Mouse (Mus musculus): ENCODE data around the gene Dmrt1.

Dmrt1 gene

DNA sequence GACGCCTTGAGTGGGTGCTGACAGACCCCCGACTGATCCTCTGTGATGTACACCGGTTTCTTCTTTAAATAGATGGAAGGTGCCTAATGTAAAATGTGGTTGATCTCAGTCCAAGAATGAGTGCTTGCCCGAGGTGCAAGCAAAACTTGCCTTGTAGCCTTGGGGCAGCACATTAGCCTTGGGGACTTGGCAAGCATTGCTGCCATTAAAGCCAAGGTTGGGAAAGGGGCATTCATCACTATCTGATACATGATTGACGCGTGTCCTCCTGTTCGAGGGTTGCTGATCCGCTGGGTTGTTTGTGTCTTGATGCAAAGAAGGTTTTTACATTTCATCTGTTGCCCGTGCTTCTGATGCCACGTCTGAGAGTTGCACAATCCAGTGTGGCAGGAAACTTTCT lies 69.0 kb downstream of the Dmrt1 start:
- DNase-seq = no peak

DNA sequence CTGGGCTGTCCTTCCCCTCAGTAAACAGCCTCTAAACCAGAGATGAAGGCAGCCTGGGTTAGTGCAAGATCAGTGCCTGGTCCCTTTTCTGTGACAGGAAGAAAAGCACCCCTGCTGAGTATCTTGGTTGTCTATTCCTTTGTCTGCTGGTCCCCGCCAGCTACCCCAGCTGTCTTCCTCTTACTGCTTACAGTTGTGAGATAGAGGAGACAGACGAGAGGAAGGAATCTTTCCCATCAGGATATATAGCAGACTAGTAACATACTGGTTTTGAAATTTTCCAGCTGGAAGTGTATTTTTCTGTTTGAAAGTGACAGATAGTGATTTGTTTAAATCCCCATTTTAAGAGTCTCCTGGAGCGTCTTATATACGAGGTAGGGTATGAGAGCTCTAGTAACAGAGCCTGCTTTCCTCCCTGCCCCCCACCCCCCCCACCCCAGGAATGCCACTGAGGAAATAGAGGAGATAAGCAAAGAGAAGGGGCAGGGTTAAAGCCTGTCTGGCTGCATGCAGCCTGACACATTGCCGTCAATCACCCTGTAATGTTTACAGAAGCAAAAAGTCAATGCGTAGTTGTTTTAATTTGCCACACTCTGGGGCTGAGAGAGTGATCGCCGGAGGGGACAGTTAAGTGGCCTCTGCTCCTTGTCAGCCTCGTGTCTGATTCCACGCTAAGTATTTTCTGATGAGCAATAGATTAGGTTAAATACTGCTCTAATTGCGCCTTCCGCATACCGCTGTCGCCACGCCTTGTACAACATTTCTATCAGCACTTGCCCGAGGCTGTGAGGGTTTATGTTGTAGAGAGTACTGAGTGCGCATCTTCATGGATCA lies 69.8 kb downstream of the Dmrt1 start:
- DNase-seq = peak; percentile 12

GRCm38 (mm10) chr19:25578358-25578757 lies 72.9 kb downstream of the Dmrt1 start:
- DNase-seq = no peak

- no peak for DNase-seq
These were observed 74.0 kb downstream of the Dmrt1 start for GRCm38 (mm10) chr19:25579440-25579839.

- DNase-seq = no peak
These were observed 92.4 kb downstream of the Dmrt1 start for GRCm38 (mm10) chr19:25597717-25598232.

- no peak for DNase-seq
These were observed 93.2 kb downstream of the Dmrt1 start for GRCm38 (mm10) chr19:25598626-25599025.

DNA sequence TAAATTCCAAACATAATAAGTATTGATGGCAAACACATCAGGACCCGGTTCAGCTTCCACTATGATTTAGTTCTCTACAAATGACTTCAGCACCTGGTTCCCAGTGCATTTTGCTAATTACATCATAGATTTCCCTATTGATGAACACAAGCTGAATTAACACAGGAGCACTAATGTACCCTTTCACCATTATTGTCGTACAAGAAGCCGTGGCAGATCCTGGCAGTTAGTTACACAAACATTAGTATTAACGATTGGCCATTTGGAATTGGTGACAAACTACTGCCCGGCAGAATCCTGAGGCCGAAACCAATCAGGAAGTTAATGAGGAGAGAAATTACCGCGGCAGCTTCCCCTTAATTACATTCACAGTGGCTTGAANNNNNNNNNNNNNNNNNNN lies 96.5 kb downstream of the Dmrt1 start:
- DNase-seq = no peak

GRCm38 (mm10) chr19:25607461-25608205 lies 102.2 kb downstream of the Dmrt1 start:
- DNase-seq = no peak

- no peak for DNase-seq
These were observed 102.8 kb downstream of the Dmrt1 start for GRCm38 (mm10) chr19:25608206-25608580.

DNA sequence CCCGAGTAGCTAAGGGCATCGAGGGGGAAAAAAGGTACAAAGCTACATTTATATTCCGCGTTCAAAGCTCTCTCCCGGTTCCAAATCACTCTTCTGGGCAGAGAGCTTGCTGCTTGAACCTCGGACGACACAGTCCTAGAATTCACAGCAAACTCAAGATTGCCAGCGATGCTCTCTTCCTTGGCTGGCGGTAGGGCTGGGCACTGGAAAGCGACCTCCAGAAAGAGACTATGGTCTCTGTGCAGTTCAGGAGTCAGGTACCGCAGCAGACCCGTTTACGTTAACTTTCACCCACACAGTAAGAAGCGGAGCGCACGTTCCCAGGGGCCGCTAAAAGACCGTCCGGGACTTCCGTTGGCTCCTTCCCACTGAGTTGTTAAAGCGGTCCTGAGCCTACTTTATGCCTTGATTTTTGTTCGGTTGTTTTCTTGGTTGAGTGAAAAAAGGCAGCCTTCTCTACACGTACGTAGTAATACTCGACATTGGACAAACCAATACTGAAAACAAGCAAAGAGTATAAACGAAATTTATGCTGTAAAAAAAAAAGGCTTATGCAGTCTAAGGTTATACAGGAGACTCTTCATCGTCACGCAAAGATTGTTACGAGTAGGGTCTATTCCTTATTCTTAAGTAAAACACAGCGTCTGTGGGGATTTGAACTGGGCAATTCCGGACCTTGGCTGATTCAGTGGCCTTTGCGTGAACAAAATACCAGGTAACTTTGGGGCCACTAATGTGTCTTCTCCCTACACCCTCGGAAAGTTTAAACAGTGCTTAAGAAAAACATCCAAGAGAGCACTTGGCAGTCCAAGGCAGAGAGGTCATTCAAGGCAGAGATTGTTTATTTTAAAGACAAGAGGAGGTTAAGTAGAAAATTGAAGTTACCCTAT lies 103.8 kb downstream of the Dmrt1 start:
- no peak for DNase-seq

DNA sequence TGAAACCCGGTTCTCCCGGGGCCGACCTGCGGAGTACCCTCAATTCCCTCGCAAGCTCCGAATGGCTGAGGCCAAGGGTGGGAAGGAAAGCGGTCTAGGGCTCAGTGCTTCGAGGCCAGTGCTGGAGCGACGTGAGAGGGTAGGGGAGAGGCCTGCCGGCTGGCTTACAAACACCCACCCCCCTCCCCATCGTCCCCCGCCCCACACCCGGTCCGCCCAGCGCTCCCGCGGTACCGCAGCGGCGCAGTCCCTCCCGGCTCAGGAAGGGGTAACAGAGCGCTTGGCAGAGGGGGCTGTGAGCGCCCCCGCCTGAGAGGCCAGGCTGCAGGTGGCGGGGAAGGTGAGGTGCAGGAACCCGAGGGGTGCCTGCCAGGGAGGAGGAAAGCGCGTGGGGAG lies 104.6 kb downstream of the Dmrt1 start, which contains the start of gene Dmrt3:
Gene Dmrt3, plus strand, starts transcription at position 287 of the 396 bp plus-strand sequence.
- DNase-seq = no peak

DNA sequence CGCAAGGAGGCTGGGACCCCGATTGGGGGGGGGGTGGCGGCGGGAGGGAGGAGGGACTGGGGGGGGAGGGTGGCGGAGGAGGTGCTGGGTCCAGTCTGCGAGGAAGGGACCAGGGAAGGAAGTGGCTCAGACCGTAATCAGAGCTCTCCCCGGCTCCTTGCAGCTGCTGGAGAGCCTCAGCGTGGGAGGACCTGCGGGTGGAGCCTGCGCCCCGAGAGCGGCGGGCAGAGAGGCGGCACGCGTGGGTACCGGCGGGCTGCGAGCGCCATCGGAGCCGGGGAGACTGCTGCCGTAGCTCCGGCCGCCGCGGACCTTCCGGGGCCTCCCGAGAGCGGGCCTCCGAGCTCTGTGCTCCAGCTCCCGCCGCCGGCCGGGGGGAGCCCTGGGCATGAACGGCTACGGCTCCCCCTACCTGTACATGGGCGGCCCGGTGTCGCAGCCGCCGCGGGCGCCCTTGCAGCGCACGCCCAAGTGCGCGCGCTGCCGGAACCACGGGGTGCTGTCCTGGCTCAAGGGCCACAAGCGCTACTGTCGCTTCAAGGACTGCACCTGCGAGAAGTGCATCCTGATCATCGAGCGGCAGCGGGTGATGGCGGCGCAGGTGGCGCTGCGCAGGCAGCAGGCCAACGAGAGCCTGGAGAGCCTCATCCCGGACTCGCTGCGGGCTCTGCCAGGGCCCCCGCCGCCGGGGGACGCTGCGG lies 105.1 kb downstream of the Dmrt1 start:
- DNase-seq = no peak

- DNase-seq = no peak
These were observed 105.7 kb downstream of the Dmrt1 start for GRCm38 (mm10) chr19:25611116-25611515.

GRCm38 (mm10) chr19:25611876-25612805 lies 106.7 kb downstream of the Dmrt1 start:
- no peak for DNase-seq

- DNase-seq = no peak
These were observed 107.4 kb downstream of the Dmrt1 start for GRCm38 (mm10) chr19:25612806-25613295.

DNA sequence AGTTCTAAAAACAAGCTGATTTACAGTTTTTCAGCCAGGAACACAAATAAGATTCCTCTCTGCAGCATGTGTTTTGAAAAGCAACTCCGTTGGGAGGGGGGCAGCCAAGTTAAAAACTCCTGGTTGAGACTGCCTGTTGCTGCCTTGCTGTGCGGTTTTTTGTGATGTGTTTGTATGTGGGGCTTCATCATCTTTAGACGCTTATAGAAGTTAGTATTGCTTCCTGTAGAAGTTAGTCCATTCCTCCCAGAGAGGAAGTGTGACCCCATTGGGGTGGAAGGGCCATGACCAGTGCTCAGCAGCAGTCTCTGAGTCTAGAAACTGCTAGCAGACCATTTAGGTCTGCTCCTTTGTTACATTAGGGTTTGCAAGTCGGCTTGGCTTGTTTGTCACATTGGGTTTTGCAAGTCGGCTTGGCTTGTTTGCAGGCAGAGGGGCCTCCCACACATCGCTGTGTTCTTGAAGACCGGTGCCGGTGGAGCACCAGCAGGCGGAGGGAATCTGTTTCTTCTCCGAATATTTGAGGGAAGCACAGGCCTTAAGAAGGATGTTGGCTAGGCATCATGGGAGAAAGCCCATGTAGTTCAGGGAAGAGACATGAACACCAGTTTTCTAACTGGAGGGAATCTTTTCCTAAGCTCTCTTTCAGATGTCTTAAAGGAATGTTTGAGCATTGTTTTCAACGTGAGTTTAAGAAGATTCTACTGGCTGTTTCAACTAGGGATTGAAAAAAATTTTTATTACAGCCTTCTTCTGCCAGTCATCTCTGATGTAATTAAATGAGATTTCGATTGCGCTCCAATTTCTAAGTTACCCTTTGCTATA lies 108.3 kb downstream of the Dmrt1 start:
- DNase-seq = no peak

DNA sequence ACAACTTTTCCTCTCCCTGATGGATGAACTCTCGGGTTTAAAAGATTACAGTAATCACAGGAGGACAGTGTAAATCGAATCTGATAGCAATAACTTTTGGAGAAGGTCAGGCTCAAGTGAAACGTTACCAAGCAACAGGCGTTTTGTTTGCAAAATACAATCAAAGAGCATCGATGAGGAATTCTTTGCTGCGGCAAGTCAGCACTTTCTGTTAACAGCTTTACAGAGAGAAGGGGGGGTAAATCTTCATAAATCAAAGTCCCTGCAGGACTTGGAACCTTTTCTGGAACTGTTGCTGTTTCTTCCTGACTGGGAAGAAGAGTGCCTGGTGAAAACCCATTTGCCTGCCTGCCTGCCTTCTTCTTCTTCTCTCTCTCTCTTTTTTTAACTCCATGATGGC lies 110.5 kb downstream of the Dmrt1 start:
- DNase-seq = no peak

DNA sequence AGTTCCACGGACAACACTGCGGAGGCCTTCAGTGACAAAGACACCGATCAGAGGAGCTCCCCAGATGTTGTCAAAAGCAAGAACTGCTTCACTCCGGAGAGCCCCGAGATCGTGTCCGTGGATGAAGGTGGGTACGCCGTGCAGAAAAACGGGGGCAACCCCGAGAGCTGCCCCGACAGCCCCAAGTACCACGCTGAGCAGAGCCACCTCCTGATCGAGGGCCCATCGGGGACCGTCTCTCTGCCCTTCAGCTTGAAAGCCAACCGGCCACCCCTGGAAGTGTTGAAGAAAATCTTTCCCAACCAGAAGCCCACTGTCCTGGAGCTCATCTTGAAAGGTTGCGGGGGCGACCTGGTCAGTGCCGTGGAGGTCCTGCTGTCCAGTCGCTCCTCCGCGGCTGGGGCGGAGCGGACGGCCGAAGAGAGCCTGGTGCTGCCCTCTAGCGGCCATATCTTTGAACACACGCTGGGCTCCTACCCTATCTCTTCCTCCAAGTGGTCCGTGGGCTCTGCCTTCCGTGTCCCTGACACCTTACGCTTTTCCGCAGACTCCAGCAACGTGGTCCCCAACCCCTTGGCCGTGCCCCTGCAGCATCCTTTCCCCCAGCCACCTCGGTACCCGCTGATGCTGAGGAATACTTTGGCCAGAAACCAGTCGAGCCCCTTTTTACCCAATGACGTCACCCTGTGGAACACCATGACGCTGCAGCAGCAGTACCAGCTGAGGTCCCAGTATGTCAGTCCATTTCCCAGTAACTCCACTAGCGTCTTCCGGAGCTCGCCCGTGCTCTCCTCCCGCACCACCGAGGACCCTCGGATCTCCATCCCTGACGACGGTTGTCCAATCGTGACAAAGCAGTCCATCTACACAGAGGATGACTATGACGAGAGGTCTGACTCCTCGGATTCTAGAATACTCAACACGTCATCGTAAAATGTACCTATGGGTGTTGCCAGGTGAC lies 117.2 kb downstream of the Dmrt1 start:
- peak; percentile 63 for DNase-seq

DNA sequence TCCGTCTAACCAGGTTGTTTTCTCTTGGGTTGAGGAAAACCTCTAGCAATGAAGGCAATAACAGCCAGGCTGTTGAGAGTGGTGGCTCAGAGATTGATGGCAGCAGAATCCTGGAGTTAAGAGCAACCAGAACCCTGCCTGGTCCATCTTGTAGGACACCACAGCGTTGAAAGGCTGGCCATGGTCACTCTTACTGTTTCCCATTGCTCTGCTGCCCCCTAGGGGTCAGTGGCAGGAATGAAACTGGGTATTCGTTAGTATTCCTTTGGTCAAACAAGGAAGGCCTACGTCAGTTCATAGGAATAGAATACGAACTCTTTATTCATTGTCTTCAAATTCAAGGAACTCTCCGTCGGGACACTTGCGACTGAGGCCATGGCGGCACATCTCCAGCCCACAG lies 123.1 kb downstream of the Dmrt1 start:
- DNase-seq = peak; percentile 66

Data from liver (tissue).